Mouse (Mus musculus): ENCODE results near the gene Bend3.

Gene Bend3

DNA sequence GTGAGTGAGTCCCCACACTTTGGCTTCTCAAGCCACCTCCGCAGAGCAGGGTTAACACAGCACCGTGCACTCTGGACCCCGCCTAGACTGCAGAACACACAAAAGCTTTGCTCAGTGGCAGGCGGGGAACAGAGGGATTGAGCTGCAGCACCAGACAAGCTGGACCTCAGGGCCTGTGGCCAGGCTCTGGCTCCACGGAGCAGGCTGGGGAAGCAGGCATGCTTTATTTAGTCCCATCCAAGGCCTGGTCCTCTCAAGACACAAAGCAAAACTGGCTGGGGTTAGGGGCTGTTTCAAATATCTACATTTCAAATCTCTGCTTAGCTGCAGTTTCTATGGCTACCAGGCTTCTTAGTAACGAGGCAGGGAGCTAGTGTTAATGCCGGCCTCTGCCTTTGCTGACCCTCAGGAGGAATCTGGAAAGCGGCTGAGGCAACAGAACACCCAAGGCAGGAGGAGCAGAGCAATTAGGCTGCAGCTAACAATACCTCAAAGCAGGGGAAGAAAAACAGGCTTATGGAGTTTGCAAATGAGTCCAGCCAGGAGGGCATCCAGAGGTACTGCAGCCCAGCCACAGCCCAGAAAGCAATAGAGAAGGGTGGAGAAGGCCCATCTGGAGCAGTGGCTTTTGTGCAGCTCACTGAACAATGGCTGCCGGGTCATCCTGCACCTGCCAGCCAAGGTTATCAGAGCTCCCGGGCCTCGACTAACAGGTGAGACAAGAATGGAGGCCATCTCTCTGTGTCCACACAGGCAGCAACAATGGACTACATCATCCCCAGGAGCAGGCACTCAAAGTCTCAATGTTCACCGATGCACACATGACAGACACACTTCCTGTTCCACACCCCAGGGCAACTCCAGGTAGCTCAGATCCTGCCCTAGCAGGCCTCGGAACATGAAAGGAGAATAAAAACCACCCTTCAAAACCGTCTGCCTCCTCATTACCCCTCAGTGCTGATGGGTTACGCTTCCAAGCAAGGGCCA is 48.9 kb downstream of the Bend3 start:
- no peak for DNase-seq (ENCODE audit: low spot score)

DNA sequence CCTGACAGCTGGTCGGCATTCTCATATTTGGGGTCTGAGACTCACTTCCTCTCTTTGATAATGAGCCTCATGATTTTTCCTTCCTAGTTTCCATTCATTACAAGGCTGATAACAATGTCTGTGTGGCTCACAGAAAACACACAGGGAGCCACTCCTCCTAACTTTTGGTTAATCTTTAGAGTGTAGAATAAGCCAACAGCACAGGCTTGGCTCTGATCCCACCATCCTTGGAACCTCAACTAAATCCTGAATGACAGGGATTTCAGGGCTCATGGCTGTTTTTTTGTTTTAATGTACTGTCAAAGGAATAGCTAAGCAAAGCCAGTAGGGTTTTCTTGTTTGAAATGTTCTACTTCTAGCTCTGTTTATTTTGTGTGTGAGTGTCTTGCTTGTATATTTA is 55.8 kb downstream of the Bend3 start:
- DNase-seq (ENCODE audit: low spot score), result no peak

DNA sequence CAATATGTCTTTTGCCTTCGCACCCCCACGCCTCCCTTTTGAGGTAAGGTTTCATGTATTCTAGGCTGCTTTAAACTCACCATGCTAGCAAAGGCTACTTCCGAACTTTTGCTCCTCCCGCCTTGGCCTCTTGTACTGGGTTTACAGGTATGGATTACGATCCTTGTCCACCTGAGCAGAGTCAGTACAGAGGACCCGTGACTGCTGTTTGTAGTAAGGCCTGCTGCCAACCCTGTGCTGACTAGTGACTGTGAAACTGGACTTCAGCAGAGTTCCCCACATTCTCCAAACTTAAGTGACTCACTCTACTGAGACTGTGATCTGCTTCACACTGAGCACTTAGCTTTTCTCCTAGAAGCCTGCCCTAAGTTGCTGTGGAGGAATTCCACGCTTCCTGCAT is 59.0 kb downstream of the Bend3 start:
- DNase-seq (ENCODE audit: low spot score), result no peak

DNA sequence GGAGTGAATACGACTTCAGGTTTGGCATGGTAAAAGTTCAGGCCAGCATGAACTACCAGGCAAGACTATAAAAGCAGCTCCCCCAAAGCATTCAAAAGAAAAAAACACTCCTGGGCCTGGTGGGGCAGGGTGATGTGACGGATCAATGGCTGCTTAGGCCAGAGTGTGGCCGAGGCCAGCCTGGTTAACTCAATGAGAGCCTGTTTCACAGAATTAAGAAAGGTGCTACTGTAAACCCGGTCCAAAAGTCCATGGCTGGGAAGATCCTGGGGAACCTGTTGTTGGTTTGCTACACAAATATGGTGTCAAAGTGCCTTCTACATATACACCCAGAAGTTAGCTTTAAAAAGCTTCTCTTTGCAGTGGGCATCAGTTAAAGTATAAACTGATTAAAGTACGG is 60.2 kb downstream of the Bend3 start:
- DNase-seq (ENCODE audit: low spot score), result no peak

DNA sequence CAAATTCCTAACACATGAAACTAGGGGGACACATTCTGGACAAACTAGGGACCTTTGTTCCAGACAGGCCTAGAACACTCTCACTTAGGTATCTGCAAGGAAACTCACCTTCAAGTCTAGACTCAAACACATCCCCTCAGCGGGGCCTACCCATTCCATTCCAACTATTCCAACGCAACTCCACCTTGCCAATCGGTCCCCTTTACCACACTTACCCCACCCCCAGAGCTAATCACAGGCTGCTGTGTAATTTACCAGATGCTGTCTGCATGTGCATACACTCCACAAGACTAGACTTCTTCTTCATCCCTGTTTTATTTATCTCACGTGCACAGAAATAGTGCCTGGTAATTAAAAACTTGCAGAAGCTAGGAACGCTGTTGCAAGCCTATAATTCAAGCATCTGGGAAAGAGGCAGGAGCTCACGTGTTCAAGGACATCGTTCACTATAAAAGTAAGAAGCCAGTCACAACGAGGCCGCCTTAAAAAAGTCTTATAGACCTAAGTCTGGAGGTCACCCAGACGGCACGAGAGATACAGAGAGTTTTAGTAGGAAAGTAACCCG is 61.2 kb downstream of the Bend3 start:
- DNase-seq (ENCODE audit: low spot score), result no peak

DNA sequence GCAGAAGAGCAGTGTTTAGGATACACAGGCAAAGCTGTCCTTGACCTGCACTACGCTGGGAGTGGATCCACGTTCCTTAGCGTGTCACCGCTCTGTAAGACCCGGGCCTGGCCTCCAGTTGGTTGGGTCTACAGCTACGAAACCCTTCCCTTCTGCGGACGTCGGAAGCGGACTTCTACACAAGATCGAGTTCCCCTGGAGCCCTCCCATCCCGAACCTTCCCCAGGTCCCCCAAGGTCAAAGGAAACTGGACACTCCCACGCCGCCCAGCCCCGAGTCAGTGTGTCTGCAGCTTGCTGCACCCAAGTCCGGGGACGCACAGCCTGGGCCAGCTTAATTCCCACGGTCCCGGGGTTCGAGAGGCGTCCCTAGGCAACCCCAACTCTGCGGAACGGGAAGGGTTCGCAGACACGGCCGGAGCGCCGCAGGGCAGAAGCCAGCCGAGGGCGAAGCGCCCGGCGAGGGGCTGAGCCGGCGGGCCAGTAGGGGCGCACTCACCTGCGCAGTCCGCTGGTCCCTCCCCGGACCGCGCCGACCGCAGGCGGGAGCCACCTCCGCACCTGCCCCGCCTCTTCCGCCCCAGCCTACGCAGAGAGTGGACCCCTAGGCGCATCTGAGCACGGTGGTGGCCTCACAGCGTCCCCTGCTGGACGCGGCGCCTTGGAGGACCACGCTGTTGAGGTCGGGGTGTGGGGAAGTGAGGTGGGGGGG is 62.0 kb downstream of the Bend3 start, which contains the start of gene 1700021F05Rik:
Gene 1700021F05Rik (minus strand): TSS at position 553 of the 711 bp plus-strand sequence.
- peak; percentile 95 for DNase-seq (ENCODE audit: low spot score)

DNA sequence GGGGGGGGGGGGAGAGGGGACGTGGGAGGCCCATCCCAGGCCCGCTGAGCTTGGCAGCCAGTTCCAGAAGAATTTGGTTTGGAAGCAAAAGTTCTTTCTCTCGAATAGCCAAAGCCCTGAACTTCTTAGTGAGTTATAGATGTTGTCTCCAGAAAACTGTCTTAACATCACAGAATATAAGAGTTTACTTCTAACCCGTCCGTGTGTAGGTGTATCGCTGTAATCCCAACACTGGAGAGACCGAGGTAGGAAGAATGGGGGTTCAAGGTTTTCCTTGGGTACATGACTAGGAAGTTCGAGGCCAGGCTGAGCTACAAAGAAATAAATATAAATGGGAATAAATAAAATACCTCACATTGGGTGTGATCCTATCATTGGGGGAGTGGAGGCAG is 62.5 kb downstream of the Bend3 start:
- no peak for DNase-seq (ENCODE audit: low spot score)

DNA sequence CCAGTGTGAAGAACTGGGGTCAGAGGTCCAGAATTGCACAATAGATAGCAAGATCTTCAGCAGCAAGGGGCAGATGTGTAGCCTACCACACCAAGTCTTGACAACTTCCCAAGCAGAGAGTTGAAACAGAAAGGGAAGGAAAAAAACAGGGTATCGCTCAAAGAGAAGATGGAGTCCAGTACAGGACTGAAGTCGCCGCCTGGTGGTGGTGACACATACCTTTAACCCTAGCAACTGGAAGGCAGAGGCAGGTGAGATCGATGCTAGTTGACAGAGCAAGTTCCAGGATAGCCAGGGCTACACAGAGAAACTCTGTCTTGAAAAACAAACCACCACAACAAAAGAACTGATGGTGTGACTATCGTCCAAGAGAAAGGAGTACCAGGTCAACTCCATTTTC is 70.8 kb downstream of the Bend3 start:
- DNase-seq (ENCODE audit: low spot score), result no peak

DNA sequence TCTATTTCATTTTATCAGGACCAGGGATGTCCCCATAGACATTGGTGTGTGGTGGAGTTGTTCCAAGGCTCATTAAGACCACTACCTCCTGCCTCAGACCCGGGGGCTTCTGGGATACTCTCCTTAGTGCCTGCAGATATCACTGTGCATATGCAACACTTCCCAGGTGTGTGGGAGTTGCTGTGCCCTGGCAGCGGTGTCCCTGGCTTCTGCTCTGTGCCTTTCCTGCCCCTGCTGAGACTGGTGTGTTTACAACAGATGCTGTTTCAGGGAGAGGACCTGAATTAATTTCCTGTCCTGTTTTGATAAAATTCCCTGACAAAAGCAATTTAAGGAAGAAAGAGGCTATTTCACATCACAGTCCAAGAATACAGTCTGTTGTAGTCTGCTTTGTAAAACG is 72.3 kb downstream of the Bend3 start:
- DNase-seq (ENCODE audit: low spot score), result no peak

DNA sequence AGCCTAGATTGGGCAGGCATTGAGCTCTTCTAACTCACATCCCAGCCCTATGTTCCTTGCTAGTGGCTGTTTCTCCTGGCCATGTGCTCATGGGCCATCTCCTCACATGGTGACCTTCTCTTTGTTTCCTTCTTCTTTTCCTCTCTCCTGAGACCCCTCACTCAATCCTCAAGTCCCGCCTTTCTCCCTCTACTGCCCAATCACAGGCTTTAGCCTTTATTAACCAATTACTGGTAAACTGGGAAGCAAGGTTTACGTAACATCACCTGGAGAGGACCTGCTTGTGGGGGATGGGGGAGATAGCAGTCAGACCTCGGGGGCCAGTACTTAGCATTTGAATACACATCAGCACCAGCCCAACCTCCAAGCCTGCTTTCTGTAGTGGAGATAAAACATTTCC is 72.8 kb downstream of the Bend3 start:
- DNase-seq (ENCODE audit: low spot score), result no peak

DNA sequence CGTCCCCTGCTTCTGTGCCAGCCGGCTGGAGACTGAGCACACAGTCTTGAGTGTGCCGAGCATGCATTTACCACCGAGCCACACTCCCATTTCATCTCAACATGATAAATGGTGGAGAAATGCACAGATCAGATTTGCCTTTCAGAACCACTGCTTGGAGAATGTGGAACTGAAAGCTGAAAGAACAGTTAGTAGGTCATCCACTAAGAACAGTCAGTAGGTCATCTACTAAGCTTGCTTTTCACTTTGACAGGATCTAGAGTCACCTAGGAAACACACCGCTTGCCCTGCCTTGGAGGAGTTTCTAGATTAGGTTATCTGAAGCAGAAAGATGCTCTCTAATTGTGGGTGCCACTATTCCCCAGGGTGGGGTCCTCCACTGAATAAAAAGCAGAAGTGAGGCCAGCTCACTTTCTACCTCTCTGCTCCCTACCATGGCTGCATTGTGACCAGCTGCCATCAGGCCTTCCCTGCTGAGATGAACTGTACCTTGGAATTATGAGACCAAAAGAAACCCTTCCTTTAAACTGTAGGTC is 79.1 kb downstream of the Bend3 start:
- no peak for DNase-seq (ENCODE audit: low spot score)

DNA sequence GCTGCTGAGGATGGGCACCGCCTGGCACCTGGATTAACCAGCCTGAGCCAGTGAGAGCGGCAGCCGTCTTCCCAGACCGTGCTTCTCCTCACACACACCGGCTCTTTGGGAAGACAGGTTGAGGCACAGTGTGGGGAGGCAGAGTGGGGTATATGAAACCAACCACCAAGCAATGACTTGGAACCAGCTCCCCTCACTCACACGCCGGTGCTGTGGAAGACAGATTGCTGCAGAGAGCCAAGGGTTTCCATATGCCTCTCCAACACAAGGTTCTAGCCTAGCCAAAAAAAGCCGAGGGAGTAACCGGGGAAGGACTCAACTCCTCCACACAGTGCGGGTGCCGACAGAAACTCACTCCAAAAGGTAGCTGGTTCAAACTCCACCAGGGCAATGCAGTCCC is 80.7 kb downstream of the Bend3 start:
- no peak for DNase-seq (ENCODE audit: low spot score)

DNA sequence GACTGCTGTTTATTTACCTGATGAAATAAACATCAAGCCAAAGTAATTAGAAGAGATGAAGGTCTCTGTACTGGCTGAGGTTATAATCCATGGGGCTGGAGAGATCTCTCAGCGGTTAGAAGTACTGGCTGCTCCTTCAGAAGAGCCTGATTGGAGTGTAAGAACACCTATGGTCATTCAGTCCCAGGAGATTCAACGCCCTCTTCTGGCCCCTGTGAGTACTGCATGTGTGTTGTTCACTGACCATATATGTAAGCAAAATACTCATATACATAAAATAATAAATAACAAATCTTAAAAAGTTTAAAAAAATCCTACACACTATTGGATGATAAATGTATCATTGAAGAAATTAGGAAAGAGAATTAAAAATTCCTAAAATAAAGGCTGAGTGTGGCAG is 82.1 kb downstream of the Bend3 start:
- no peak for DNase-seq (ENCODE audit: low spot score)

DNA sequence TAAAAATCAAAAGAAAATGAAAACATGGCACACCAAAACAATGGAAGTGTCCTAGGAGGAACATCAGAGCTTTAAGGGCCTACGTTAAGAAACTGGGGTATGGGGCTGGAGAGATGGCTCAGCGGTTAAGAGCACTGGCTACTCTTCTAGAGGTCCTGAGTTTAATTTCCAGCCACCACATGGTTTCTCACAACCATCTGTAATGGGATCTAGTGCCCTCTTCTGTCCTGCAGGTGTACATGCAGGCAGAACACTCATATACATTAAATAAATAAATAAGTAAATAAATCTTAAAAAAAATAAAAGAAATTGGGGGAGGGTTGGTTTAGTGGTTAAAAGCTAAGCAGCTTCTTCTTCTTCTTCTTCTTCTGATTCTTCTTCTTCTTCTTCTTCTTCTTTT is 82.7 kb downstream of the Bend3 start:
- no peak for DNase-seq (ENCODE audit: low spot score)

All from ovary, postnatal 36 days (tissue).